Mouse (Mus musculus): ENCODE measurements at regions not wholly inside any gene's neighbourhood (a gene's known extent, or its start where the extent isn't known, plus 50 kb on each side); places are given as distances from the start of the nearest gene placed in this dataset.

- TF ChIP-seq CTCF (IDR thresholded peaks at IDR 0.05; ENCODE audit: borderline replicate concordance, insufficient read depth, low read depth, low read length) (no peak), POLR2A (IDR thresholded peaks at IDR 0.05; ENCODE audit: borderline replicate concordance, insufficient read depth, low read length) (no peak)
These were observed 495.5 kb downstream of the Nova1 start for GRCm38 (mm10) chr12:46323276-46323675.
